Mouse (Mus musculus): ENCODE measurements at regions not wholly inside any gene's neighbourhood (a gene's known extent, or its start where the extent isn't known, plus 50 kb on each side); places are given as distances from the start of the nearest gene placed in this dataset.

DNA sequence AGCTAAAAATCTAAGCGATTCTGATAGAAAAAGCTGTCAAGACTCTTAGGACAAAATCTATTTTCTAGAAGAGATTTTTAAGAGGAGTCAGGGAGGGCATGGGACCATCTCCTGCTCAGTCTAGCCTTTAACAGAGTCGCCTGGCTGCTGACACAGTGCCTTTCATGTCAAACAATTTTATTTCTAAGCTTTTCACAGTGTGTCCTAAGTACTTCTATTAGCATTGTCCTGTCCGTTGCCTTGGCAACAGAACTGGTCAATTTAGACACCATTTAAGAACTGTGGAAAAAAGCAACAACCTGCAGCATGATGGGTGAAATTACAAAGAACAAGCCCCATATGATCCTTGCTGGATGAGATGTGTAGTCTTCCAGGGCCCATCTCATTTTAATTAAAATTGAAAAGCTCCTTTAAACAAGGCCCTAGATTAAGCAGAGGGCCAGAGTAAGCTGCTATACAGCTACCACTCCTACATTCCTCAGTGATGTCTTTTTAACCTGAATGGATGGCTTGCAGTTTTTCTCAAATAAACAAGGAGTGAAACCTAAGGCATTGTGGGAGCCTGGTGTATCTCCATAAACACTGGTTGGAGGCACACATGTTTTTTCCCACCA lies 133.0 kb upstream of the Nrsn1 start:
- no peak for DNase-seq
- Histone ChIP-seq H3K4me1 (replicated peaks; ENCODE audit: control insufficient read depth, insufficient read depth, low read length) (no peaks in the 10 kb centered on the region), H3K4me3 (ENCODE audit: control insufficient read depth, insufficient read depth, low read length) (no peak overlapping the region), H3K27me3 (ENCODE audit: control insufficient read depth, insufficient read depth, low read length) (no peaks in the 10 kb centered on the region), H3K36me3 (ENCODE audit: control insufficient read depth, insufficient read depth, low read length) (no peaks in the 10 kb centered on the region), H3K27ac (ENCODE audit: control insufficient read depth, insufficient read depth, low read length) (no peak overlapping the region)
- WGBS = 81% methylated on average over 3 of the region's 3 CpGs
- no peak for TF ChIP-seq CTCF (IDR thresholded peaks at IDR 0.05; ENCODE audit: borderline replicate concordance, control insufficient read depth, extremely low read depth, insufficient read depth, low read length, poor library complexity)
- TF ChIP-seq POLR2A (IDR thresholded peaks at IDR 0.05; ENCODE audit: control insufficient read depth, extremely low read depth, insufficient read depth, low read length, poor library complexity) = no peak

DNA sequence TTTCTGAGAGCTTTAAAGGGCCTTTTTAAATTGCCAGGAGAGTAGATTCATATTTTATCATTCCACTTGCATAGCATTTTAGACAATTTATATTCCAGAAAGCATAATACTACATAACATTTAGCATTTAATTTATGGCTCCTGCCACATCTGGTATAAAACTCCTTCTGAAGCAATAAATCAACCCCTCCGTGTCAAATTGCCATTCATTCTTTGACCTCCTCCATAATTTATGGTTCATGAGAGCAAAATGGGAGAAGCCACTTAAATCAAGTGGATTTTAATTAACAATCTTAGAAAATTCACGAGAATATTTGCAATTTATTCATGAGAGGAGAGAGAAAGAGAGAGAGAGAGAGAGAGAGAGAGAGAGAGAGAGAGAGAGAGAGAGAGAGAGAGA lies 132.4 kb upstream of the Nrsn1 start:
- H3K27ac ChIP-seq (ENCODE audit: control insufficient read depth, insufficient read depth, low read length) = no peak overlapping the region
- no peak for TF ChIP-seq POLR2A (IDR thresholded peaks at IDR 0.05; ENCODE audit: control insufficient read depth, extremely low read depth, insufficient read depth, low read length, poor library complexity)
- no peak for TF ChIP-seq CTCF (IDR thresholded peaks at IDR 0.05; ENCODE audit: borderline replicate concordance, control insufficient read depth, extremely low read depth, insufficient read depth, low read length, poor library complexity)
- H3K36me3 ChIP-seq (ENCODE audit: control insufficient read depth, insufficient read depth, low read length) = no peaks in the 10 kb centered on the region
- WGBS = 60% methylated on average over 2 of the region's 2 CpGs
- no peak for DNase-seq
- H3K4me1 ChIP-seq (replicated peaks; ENCODE audit: control insufficient read depth, insufficient read depth, low read length) = no peaks in the 10 kb centered on the region
- H3K4me3 ChIP-seq (ENCODE audit: control insufficient read depth, insufficient read depth, low read length) = no peak overlapping the region
- no peaks in the 10 kb centered on the region for H3K27me3 ChIP-seq (ENCODE audit: control insufficient read depth, insufficient read depth, low read length)

DNA sequence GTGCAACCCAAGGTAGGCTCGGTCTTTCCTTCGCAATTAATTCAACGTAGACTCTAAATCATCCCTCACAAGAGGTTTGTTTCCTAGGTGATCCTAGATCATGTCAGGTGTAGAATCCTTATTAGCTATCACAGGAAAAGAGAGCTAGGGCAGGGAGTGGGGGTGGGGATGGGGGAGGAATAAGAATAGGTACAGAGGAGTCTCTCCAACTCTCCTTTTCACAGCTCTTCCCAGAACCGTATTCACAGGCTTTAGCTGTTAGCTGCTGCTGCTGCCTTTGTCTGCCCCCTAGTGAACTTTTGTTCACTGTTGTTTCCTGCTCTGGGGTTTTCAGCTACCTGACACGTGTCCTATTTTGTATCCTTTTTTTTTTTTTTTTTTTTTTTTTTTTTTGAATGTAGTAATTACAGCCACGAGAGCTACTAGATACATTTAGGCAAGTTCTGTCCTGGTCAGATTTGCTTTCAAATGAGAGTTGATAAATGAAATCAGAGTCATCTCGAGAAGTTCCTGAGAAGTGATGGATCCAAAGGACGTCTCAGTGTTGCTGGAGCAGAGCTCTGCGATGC lies 131.7 kb upstream of the Nrsn1 start:
- no peak overlapping the region for H3K27ac ChIP-seq (ENCODE audit: control insufficient read depth, insufficient read depth, low read length)
- H3K4me1 ChIP-seq (replicated peaks; ENCODE audit: control insufficient read depth, insufficient read depth, low read length) = no peaks in the 10 kb centered on the region
- TF ChIP-seq POLR2A (IDR thresholded peaks at IDR 0.05; ENCODE audit: control insufficient read depth, extremely low read depth, insufficient read depth, low read length, poor library complexity) = no peak
- no peak for TF ChIP-seq CTCF (IDR thresholded peaks at IDR 0.05; ENCODE audit: borderline replicate concordance, control insufficient read depth, extremely low read depth, insufficient read depth, low read length, poor library complexity)
- WGBS = 67% methylated on average over 9 of the region's 9 CpGs
- H3K27me3 ChIP-seq (ENCODE audit: control insufficient read depth, insufficient read depth, low read length) = no peaks in the 10 kb centered on the region
- H3K4me3 ChIP-seq (ENCODE audit: control insufficient read depth, insufficient read depth, low read length) = no peak overlapping the region
- no peak for DNase-seq
- H3K36me3 ChIP-seq (ENCODE audit: control insufficient read depth, insufficient read depth, low read length) = no peaks in the 10 kb centered on the region

DNA sequence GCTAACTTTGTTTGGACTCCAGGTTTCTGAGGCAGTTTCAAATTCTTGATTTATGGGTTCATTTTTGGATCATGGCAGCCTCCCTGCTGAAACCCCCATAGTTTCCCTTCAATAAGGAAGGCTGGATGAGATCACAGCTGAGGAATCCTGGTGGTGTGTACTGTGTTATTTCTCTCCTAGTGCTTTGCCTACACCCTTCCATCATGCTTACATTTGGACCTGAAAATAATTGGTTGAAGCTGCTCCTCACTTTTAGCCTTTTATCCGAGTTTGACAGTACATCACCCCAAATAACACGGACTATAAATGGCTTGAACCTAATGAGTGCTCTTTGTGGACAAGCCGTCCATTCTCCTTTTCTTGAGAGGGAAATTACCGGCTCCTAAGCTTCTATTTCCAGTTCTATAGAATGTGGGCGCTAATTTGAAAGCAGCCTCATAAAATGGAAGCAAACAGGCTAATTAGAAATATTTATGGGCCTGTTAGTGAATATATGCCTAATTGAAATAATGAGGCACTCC lies 122.5 kb upstream of the Nrsn1 start:
- 93% methylated on average over 5 of the region's 5 CpGs for WGBS
- TF ChIP-seq CTCF (IDR thresholded peaks at IDR 0.05; ENCODE audit: borderline replicate concordance, control insufficient read depth, extremely low read depth, insufficient read depth, low read length, poor library complexity) (no peak), POLR2A (IDR thresholded peaks at IDR 0.05; ENCODE audit: control insufficient read depth, extremely low read depth, insufficient read depth, low read length, poor library complexity) (no peak)
- no peak overlapping the region for H3K27ac ChIP-seq (ENCODE audit: control insufficient read depth, insufficient read depth, low read length)

DNA sequence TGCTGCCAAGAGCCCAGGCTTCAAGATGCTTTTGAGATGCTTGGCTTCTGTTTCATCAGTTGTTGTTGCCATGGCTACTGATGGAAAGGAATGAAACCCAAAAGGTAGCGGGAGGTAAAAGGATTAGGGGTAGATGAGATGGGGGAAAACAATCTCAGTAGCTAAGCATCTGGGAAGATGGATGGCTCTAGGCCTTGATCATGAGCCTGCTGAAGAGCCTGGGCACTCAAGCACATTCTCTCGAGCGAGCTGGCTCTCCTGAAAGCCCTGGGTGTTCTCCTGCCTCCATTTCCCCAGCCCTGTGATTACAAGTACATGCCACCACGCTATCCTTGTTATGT lies 92.3 kb upstream of the Nrsn1 start:
- no peak for DNase-seq
- no peaks in the 10 kb centered on the region for H3K36me3 ChIP-seq (ENCODE audit: control insufficient read depth, insufficient read depth, low read length)
- no peaks in the 10 kb centered on the region for H3K4me1 ChIP-seq (replicated peaks; ENCODE audit: control insufficient read depth, insufficient read depth, low read length)
- no peak overlapping the region for H3K4me3 ChIP-seq (ENCODE audit: control insufficient read depth, insufficient read depth, low read length)
- H3K27ac ChIP-seq (ENCODE audit: control insufficient read depth, insufficient read depth, low read length) = no peak overlapping the region
- TF ChIP-seq CTCF (IDR thresholded peaks at IDR 0.05; ENCODE audit: borderline replicate concordance, control insufficient read depth, extremely low read depth, insufficient read depth, low read length, poor library complexity) (no peak), POLR2A (IDR thresholded peaks at IDR 0.05; ENCODE audit: control insufficient read depth, extremely low read depth, insufficient read depth, low read length, poor library complexity) (no peak)
- H3K27me3 ChIP-seq (ENCODE audit: control insufficient read depth, insufficient read depth, low read length) = no peaks in the 10 kb centered on the region
- 60% methylated on average over 4 of the region's 4 CpGs for WGBS

More for the DNA sequence above, 122.5 kb upstream of the Nrsn1 start:
- H3K36me3 ChIP-seq (ENCODE audit: control insufficient read depth, insufficient read depth, low read length) = no peaks in the 10 kb centered on the region
- H3K4me1 ChIP-seq (replicated peaks; ENCODE audit: control insufficient read depth, insufficient read depth, low read length) = no peaks in the 10 kb centered on the region
- no peak for DNase-seq
- no peak overlapping the region for H3K4me3 ChIP-seq (ENCODE audit: control insufficient read depth, insufficient read depth, low read length)
- H3K27me3 ChIP-seq (ENCODE audit: control insufficient read depth, insufficient read depth, low read length) = no peaks in the 10 kb centered on the region

DNA sequence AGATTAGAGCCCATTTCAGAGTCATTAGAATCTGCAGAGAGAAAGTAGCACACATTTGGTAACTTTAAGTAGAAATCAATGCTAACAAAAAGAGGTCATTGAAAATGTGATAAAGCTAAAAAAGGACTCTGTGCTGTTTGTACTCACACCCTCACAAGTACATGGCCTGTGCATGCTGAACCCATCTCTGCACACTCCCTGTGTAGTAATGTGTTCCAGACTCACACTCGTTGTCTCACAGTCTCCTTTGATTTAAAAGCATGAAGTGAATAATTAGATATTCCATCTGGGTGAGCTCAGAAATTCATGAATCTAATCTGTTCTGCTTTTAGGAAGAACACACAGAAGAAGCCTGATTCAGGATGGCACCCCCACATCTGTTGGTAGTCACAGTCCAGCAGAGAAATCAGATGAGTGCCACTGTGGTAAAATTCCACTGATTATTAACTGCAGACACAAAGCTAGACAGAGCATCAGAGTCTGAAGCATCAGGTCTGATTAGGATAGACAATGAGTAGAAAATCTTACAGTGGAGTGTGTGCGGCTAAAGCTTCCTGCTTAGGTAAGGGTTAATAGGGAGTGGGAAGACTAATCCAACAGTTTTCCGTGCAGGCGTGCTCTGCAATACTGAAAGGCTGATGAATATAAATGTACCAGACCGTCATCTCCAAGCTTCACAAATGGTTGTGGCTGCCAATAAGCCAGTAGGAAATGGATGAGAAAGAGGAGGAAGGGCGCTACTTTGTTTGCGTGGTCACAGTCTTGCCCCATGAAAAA lies 91.7 kb upstream of the Nrsn1 start:
- Histone ChIP-seq H3K4me1 (replicated peaks; ENCODE audit: control insufficient read depth, insufficient read depth, low read length) (no peaks in the 10 kb centered on the region), H3K27ac (ENCODE audit: control insufficient read depth, insufficient read depth, low read length) (no peak overlapping the region), H3K4me3 (ENCODE audit: control insufficient read depth, insufficient read depth, low read length) (no peak overlapping the region), H3K27me3 (ENCODE audit: control insufficient read depth, insufficient read depth, low read length) (no peaks in the 10 kb centered on the region), H3K36me3 (ENCODE audit: control insufficient read depth, insufficient read depth, low read length) (no peaks in the 10 kb centered on the region)
- DNase-seq = no peak
- TF ChIP-seq CTCF (IDR thresholded peaks at IDR 0.05; ENCODE audit: borderline replicate concordance, control insufficient read depth, extremely low read depth, insufficient read depth, low read length, poor library complexity) = no peak
- no peak for TF ChIP-seq POLR2A (IDR thresholded peaks at IDR 0.05; ENCODE audit: control insufficient read depth, extremely low read depth, insufficient read depth, low read length, poor library complexity)
- 82% methylated on average over 7 of the region's 7 CpGs for WGBS
